Mouse (Mus musculus) C2C12 (cell line): ENCODE results near the gene Camta1. TPM values are rescaled to one million over a fixed set of nuclear protein-coding genes. Genes with fewer than 3 reads are reported as not detected.

Experiments used
- H3K27me3 ChIP-seq: one replicate; pipeline ENCODE4 v1.6.1; 2011; ENCODE audit not compliant: control insufficient read depth, insufficient read depth, insufficient read length
- H3K36me3 ChIP-seq: one replicate; pipeline ENCODE4 v1.6.1; 2011; ENCODE audit not compliant: control insufficient read depth, insufficient read depth
- H3K4me3 ChIP-seq: one replicate; pipeline ENCODE4 v1.5.1; 2011; ENCODE audit warnings: mild to moderate bottlenecking, control low read depth; ENCODE audit not compliant: poor library complexity, insufficient read depth, severe bottlenecking
- H3K79me2 ChIP-seq: one replicate; pipeline ENCODE4 v1.6.1; 2011; ENCODE audit not compliant: control insufficient read depth, insufficient read depth
- H3K79me3 ChIP-seq: one replicate; pipeline ENCODE4 v1.6.1; 2011; ENCODE audit warnings: low read depth, control low read depth
- H3ac ChIP-seq: one replicate; pipeline ENCODE3; 2011; ENCODE audit warnings: low read depth; ENCODE audit not compliant: control insufficient read depth, insufficient read length
- CEBPB ChIP-seq: IDR thresholded peaks from one replicate; pipeline ENCODE4 v1.6.1; 2011; ENCODE audit warnings: low read depth, mild to moderate bottlenecking, control low read depth, moderate library complexity
- CTCF ChIP-seq: IDR thresholded peaks from one replicate; pipeline ENCODE4 v1.5.1; 2011; ENCODE audit not compliant: control insufficient read depth, insufficient read depth, insufficient read length
- FOSL1 ChIP-seq: IDR thresholded peaks from one replicate; pipeline ENCODE4 v1.8.0; 2011; ENCODE audit warnings: mild to moderate bottlenecking, low read length; ENCODE audit not compliant: poor library complexity, insufficient read depth, severe bottlenecking
- MAX ChIP-seq: IDR thresholded peaks from one replicate; pipeline ENCODE4 v1.6.1; 2011; ENCODE audit warnings: mild to moderate bottlenecking, control low read depth
- MYOD1 ChIP-seq: IDR thresholded peaks from one replicate; pipeline ENCODE4 v1.6.1; 2011; ENCODE audit warnings: low read depth; ENCODE audit not compliant: control insufficient read depth, insufficient read length
- MYOG ChIP-seq: IDR thresholded peaks from one replicate; pipeline ENCODE4 v1.6.1; 2011; ENCODE audit not compliant: control insufficient read depth, insufficient read length; ENCODE audit errors: extremely low read depth
- USF1 ChIP-seq: IDR thresholded peaks from one replicate; pipeline ENCODE4 v1.6.1; 2011; ENCODE audit warnings: low read depth, mild to moderate bottlenecking, control low read depth, moderate library complexity
- polyA plus RNA-seq: library from polyadenylated mRNA; unstranded; fragments of >200 nt; fragmentation: generic; extraction: Trizol; gene quantifications from one replicate; pipeline ENCODE4 v1.2.1, GENCODE M21; 2012; ENCODE audit warnings: missing spikeins

The Camta1 gene
- polyA plus RNA-seq, 1 experiment: 21.7 TPM

- Histone ChIP-seq H3K36me3 (no peaks in the 10 kb centered on the region), H3K27me3 (no peaks in the 10 kb centered on the region), H3ac (no peak overlapping the region), H3K79me3 (no peaks in the 10 kb centered on the region), H3K4me3 (no peak overlapping the region), H3K79me2 (no peaks in the 10 kb centered on the region)
- TF ChIP-seq MAX (no peak), USF1 (no peak), MYOG (no peak), FOSL1 (no peak), CTCF (no peak), MYOD1 (no peak), CEBPB (no peak)
Observed at GRCm38 (mm10) chr4:150889955-150890315, 971.7 kb downstream of the Camta1 start.

- Histone ChIP-seq H3K4me3 (no peak overlapping the region), H3ac (no peak overlapping the region), H3K36me3 (no peaks in the 10 kb centered on the region), H3K79me3 (no peaks in the 10 kb centered on the region), H3K79me2 (no peaks in the 10 kb centered on the region), H3K27me3 (no peaks in the 10 kb centered on the region)
- TF ChIP-seq CEBPB: no peak
- no peak for TF ChIP-seq MYOG
- TF ChIP-seq USF1: no peak
- no peak for TF ChIP-seq CTCF
- no peak for TF ChIP-seq MYOD1
- no peak for TF ChIP-seq FOSL1
- no peak for TF ChIP-seq MAX
Observed at GRCm38 (mm10) chr4:150889273-150889954, 972.3 kb downstream of the Camta1 start.

GRCm38 (mm10) chr4:150888492-150888891 lies 973.2 kb downstream of the Camta1 start:
- no peak for TF ChIP-seq MYOG
- no peak for TF ChIP-seq MYOD1
- Histone ChIP-seq H3K4me3 (no peak overlapping the region), H3K36me3 (no peaks in the 10 kb centered on the region), H3ac (no peak overlapping the region), H3K79me2 (no peaks in the 10 kb centered on the region), H3K27me3 (no peaks in the 10 kb centered on the region), H3K79me3 (no peaks in the 10 kb centered on the region)

- no peaks in the 10 kb centered on the region for H3K27me3 ChIP-seq
Observed at GRCm38 (mm10) chr4:150887903-150888302, 973.8 kb downstream of the Camta1 start.

GRCm38 (mm10) chr4:150882632-150883031 lies 979.0 kb downstream of the Camta1 start:
- H3K4me3 ChIP-seq: no peak overlapping the region
- no peak for TF ChIP-seq MAX
- no peaks in the 10 kb centered on the region for H3K36me3 ChIP-seq
- H3ac ChIP-seq: no peak overlapping the region
- no peaks in the 10 kb centered on the region for H3K27me3 ChIP-seq
- no peaks in the 10 kb centered on the region for H3K79me3 ChIP-seq
- H3K79me2 ChIP-seq: no peaks in the 10 kb centered on the region

More at GRCm38 (mm10) chr4:150887903-150888302, 973.8 kb downstream of the Camta1 start:
- no peaks in the 10 kb centered on the region for H3K79me3 ChIP-seq
- H3K36me3 ChIP-seq: no peaks in the 10 kb centered on the region
- H3K4me3 ChIP-seq: no peak overlapping the region
- H3ac ChIP-seq: no peak overlapping the region
- TF ChIP-seq MYOG (no peak), MYOD1 (no peak), FOSL1 (no peak), CEBPB (no peak), USF1 (no peak), CTCF (no peak), MAX (no peak)
- no peaks in the 10 kb centered on the region for H3K79me2 ChIP-seq

GRCm38 (mm10) chr4:150880364-150880763 lies 981.3 kb downstream of the Camta1 start:
- TF ChIP-seq USF1 (no peak), MAX (no peak), CTCF (no peak), MYOD1 (no peak), MYOG (no peak)
- H3ac ChIP-seq: no peak overlapping the region

More at GRCm38 (mm10) chr4:150880364-150880763, 981.3 kb downstream of the Camta1 start:
- no peak overlapping the region for H3K4me3 ChIP-seq
- no peaks in the 10 kb centered on the region for H3K27me3 ChIP-seq
- no peaks in the 10 kb centered on the region for H3K36me3 ChIP-seq
- H3K79me3 ChIP-seq: no peaks in the 10 kb centered on the region
- no peaks in the 10 kb centered on the region for H3K79me2 ChIP-seq
